Mouse (Mus musculus): ENCODE measurements around the gene Abcg5. TPM values are rescaled to one million over a fixed set of nuclear protein-coding genes. Genes with fewer than 3 reads are reported as not detected.

The Abcg5 gene
- total and polyA plus RNA-seq, 3 experiments, result not detected

- H3K27ac ChIP-seq (ENCODE audit: control insufficient read depth, low read depth, low read length), result no peak overlapping the region
- H3K4me1 ChIP-seq (ENCODE audit: control insufficient read depth in 1 of 2, insufficient read depth in 2 of 2, low read length in 2 of 2), result no peaks in the 10 kb centered on the region
- DNase-seq (ENCODE audit: low read depth, low spot score), result no peak
- H3K9ac ChIP-seq (ENCODE audit: control insufficient read depth, low read depth, low read length, poor library complexity, severe bottlenecking), result no peak overlapping the region
- no peak overlapping the region for H3K4me3 ChIP-seq (ENCODE audit: control insufficient read depth in 1 of 2, insufficient read depth in 1 of 2, low read depth in 2 of 2, low read length in 2 of 2)
- no peaks in the 10 kb centered on the region for H3K79me2 ChIP-seq (ENCODE audit: control insufficient read depth, insufficient read depth, low read length, poor library complexity)
- H3K36me3 ChIP-seq (ENCODE audit: control insufficient read depth in 1 of 2, insufficient read depth in 2 of 2, low read length in 2 of 2), result no peaks in the 10 kb centered on the region
- H3K27me3 ChIP-seq (ENCODE audit: control insufficient read depth in 1 of 2, insufficient read depth in 2 of 2, low read length in 2 of 2), result peaks cover 0 to 2% of the 10 kb centered on the region in 2 experiments; a peak in 2 of 4 replicates
- TF ChIP-seq NRF1 (IDR thresholded peaks at IDR 0.05; ENCODE audit: insufficient read depth, low read depth, low read length, poor library complexity, severe bottlenecking) (no peak), BHLHE40 (IDR thresholded peaks at IDR 0.05; ENCODE audit: borderline replicate concordance, low read depth, low read length) (no peak), KAT2A (conservative IDR thresholded peaks at IDR 0.05; ENCODE audit: low read depth, low read length) (no peak), TBP (IDR thresholded peaks at IDR 0.05; ENCODE audit: low read depth, low read length) (no peak), USF2 (IDR thresholded peaks at IDR 0.05; ENCODE audit: borderline replicate concordance in 1 of 2, insufficient read depth in 1 of 2, low read depth in 1 of 2, low read length in 2 of 2) (no peak), JUND (IDR thresholded peaks at IDR 0.05; ENCODE audit: low read depth, low read length) (no peak), ZMIZ1 (IDR thresholded peaks at IDR 0.05; ENCODE audit: low read depth, low read length) (no peak), EP300 (IDR thresholded peaks at IDR 0.05; ENCODE audit: low read depth in 1 of 2, low read length in 2 of 2) (no peak), E2F4 (IDR thresholded peaks at IDR 0.05; ENCODE audit: borderline replicate concordance, low read depth, low read length) (no peak), MAZ (IDR thresholded peaks at IDR 0.05; ENCODE audit: low read depth, low read length) (no peak), MXI1 (IDR thresholded peaks at IDR 0.05; ENCODE audit: low read depth, low read length) (no peak), USF1 (IDR thresholded peaks at IDR 0.05; ENCODE audit: low read depth, low read length) (no peak)
- no peaks in the 10 kb centered on the region for H3K9me3 ChIP-seq (replicated peaks; ENCODE audit: insufficient read depth, low read length)
Observed at GRCm38 (mm10) chr17:84622873-84623272, 59.9 kb downstream of the Abcg5 start.

- H3K4me3 ChIP-seq (ENCODE audit: control insufficient read depth in 1 of 2, insufficient read depth in 1 of 2, low read depth in 2 of 2, low read length in 2 of 2), result no peak overlapping the region
- no peaks in the 10 kb centered on the region for H3K4me1 ChIP-seq (ENCODE audit: control insufficient read depth in 1 of 2, insufficient read depth in 2 of 2, low read length in 2 of 2)
- peaks cover 0 to 2% of the 10 kb centered on the region in 2 experiments; a peak in 2 of 4 replicates for H3K27me3 ChIP-seq (ENCODE audit: control insufficient read depth in 1 of 2, insufficient read depth in 2 of 2, low read length in 2 of 2)
- DNase-seq (ENCODE audit: low read depth, low spot score), result no peak
- no peaks in the 10 kb centered on the region for H3K9me3 ChIP-seq (replicated peaks; ENCODE audit: insufficient read depth, low read length)
- TF ChIP-seq POLR2AphosphoS2 (IDR thresholded peaks at IDR 0.05; ENCODE audit: low read length) (no peak), MXI1 (IDR thresholded peaks at IDR 0.05; ENCODE audit: low read depth, low read length) (no peak), KAT2A (conservative IDR thresholded peaks at IDR 0.05; ENCODE audit: low read depth, low read length) (no peak), RAD21 (IDR thresholded peaks at IDR 0.05; ENCODE audit: low read depth, low read length) (no peak), MYB (IDR thresholded peaks at IDR 0.05; ENCODE audit: low read depth, low read length) (no peak), ETS1 (IDR thresholded peaks at IDR 0.05; ENCODE audit: low read depth, low read length) (no peak)
- no peak overlapping the region for H3K27ac ChIP-seq (ENCODE audit: control insufficient read depth, low read depth, low read length)
- H3K9ac ChIP-seq (ENCODE audit: control insufficient read depth, low read depth, low read length, poor library complexity, severe bottlenecking), result no peak overlapping the region
- H3K36me3 ChIP-seq (ENCODE audit: control insufficient read depth in 1 of 2, insufficient read depth in 2 of 2, low read length in 2 of 2), result no peaks in the 10 kb centered on the region
- no peaks in the 10 kb centered on the region for H3K79me2 ChIP-seq (ENCODE audit: control insufficient read depth, insufficient read depth, low read length, poor library complexity)
Observed at GRCm38 (mm10) chr17:84622028-84622427, 60.8 kb downstream of the Abcg5 start.

Measured in MEL (cell line).